Mouse (Mus musculus) cerebral cortex, adult 2 months (tissue): Measurements from ENCODE around the gene Serinc5.

Experiments used
- WGBS: fragments of 180-500 bp; shearing (Covaris S2); methylation state at CpG from one replicate; pipeline ENCODE4 v1.1.7; 2018; 5-methylcytosine and 5-hydroxymethylcytosine counted together

The Serinc5 gene

DNA sequence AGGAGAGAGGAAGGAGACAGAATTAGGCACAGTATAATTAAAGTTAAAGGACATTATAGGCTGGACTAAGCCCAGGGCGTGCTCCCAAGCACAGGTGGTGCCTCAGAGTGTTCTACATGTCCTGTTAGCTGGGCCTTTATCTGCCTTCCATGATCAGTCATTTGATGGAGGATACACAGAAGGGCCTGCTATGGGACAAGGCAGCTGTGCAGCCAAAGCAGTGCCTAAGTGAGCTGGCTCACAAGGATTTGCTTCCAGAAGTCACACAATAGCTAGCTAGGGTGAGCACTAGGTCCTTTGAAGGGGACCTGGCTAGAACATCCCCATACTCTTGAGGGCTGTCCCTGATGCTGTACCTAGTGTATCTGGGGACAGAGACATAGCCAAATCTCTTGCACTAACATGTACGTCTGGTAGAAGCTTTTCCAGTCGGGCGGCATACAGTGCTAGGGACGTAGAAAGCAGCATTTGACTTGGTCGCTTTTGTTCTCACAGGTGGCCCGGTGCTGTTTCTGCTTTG, 94.2 kb downstream of the Serinc5 start:
- 95% methylated on average over 7 of the region's 7 CpGs for WGBS

DNA sequence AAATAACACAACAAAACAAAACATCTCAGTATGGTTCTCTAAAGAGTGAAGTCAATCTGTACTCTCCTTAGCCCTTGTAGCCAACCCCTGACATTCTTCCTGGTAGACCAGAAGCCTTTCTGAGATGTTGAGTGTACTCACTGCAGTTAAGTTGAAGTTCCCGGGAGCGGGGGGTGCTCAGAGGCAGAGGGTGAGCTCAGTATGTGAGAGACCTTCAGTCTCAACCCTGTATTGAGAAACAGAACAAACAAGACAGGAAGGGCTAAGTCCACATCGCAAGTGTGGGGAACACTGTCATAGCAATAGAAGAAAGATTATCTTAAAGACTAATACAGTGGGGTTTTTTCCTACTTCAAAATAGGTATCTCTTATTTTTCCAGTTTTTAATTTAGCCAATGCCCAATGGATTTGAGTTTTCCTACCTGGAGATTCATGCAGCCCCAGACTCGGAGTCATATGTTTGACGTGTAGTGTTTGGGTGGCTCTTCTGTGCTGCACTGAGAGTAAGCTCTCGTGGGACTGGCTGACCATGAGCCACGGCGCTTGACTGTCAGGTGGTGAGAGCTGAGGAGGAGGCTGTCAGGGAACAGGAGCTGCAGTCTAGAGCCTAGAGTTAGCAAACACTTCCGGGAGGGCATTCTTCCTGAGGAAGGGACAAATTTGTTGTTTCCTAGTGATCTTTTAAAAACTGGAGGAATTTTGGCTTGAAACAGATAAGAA, 95.6 kb downstream of the Serinc5 start:
- WGBS, result 88% methylated on average over 9 of the region's 9 CpGs

DNA sequence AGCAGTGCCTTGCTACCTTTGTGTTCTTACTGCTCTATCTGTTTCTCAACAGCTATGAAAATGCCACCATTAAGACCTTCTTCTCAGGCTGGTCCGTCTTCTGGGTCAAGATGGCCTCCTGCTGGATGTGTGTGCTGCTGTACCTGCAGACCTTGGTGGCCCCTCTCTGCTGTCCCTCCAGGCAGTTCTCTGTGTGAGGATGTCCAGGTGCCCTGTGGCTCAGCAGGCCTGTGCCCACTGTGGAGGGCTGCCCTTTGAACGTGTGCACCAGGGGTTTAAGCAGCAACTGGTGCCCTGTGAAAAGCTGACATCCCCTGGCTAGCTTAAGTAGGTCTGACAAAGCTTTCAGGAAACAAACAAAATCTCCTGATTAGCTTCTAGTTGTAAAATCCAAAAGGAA, 97.0 kb downstream of the Serinc5 start:
- WGBS, result 71% methylated on average over 2 of the region's 2 CpGs

DNA sequence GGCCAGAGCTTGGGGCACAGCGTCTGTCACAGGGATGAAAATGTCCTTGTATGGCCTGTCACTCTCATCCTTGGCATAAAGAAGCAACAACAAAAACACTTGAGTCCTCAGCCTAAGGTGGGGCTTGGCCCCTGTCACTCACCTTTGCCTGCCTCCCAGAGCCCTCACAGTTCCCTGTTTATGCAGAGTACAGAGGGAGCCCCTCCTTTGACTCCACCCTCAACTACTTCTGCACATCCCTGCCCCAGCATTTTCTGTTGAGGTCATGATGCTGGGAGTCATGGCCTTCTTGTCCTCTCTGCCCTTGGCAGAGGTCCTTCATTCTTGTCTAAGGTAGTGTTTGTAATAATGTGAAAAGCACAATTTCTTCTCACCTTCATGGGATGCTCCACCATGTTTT, 97.6 kb downstream of the Serinc5 start:
- 85% methylated on average over 1 of the region's 1 CpGs for WGBS

- WGBS, result 73% methylated on average over 3 of the region's 3 CpGs
Measured at GRCm38 (mm10) chr13:92709535-92709934, 98.6 kb downstream of the Serinc5 start.

DNA sequence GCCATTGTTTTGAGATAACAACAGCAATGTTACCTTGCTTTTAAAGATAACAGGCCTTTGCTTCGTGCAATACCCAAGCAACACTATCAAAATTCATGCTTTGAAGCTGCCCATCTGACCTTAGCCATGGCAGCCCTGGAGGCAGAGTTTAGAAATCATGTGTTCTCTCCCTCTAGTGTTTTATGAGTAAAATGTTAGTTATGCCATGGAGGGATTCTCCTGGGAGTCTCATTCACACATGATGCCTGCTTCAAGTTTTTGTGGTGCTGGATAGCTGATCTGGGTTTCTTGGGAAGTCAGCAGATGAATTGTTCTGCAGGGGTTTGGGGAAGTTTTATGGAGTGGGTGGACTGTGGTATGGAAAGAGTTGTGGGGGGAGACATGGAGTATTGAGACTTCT, 99.5 kb downstream of the Serinc5 start:
- 90% methylated on average over 1 of the region's 1 CpGs for WGBS

DNA sequence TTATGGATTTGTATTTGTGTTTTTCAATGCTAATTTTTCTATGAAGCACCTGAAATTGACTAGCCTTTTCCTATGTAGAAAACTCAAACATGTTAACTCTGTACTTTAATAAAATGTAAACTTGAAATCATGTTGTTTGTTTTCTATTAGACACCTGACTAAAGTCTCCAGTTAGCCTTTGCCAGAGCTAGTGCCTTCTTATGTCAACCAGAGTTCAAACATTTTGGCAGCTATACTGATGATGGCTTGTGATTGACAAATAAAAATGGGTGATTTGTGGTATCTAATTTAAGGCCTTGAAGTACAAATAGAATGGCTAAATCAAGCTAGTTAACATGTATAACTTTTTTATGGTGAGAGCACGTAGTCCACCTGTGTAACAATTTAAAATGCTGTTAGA, 100.9 kb downstream of the Serinc5 start:
- 87% methylated on average over 1 of the region's 1 CpGs for WGBS

GRCm38 (mm10) chr13:92712619-92713018, 101.7 kb downstream of the Serinc5 start:
- 90% methylated on average over 4 of the region's 4 CpGs for WGBS

GRCm38 (mm10) chr13:92717851-92718665, 107.2 kb downstream of the Serinc5 start:
- WGBS, result 99% methylated on average over 3 of the region's 3 CpGs

GRCm38 (mm10) chr13:92721006-92721405, 110.1 kb downstream of the Serinc5 start:
- WGBS, result 93% methylated on average over 4 of the region's 4 CpGs

- WGBS, result 74% methylated on average over 5 of the region's 5 CpGs
Measured at GRCm38 (mm10) chr13:92722389-92722788, 111.5 kb downstream of the Serinc5 start.

DNA sequence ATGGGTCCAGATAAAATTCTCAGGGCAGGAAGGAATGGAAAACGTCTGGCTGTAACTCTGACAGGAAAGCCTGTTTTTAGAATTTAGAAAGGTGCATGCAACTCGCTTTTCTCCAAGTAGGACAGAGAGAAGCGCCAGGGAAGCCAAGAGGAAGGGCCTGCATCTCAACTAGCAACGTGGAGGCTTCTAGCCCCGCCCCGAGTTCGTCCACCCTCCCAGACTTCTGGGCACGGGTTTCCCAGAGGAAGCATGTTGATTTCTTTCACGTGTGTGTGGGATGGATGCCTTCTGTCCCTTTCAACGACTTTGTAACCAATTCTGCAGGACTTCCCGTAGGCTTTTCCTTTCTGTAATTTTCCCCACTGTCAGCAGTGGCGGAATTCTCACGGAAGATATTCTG, 118.9 kb downstream of the Serinc5 start:
- 37% methylated on average over 13 of the region's 13 CpGs for WGBS

- 88% methylated on average over 6 of the region's 6 CpGs for WGBS
Measured at GRCm38 (mm10) chr13:92731811-92732210, 120.9 kb downstream of the Serinc5 start.

DNA sequence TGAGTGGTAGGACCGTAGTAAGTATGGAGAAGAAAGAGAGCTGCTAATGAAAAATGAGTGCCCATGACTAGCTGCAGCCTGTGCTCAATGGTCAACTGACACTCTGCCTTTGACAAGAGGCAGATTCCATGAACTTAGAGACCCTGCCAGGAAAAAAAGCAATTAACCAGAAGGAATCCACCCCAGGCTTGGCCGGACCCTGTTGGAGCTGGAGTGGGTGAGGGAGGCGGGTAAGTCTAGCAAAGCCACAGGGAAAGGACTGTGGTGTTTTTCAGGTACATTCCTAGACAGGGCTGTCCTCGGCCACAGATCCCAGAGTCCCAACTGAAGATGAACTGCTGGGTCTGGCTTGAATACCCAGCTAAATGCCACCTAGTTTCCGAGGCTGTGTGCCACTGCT, 121.9 kb downstream of the Serinc5 start:
- 68% methylated on average over 5 of the region's 5 CpGs for WGBS

DNA sequence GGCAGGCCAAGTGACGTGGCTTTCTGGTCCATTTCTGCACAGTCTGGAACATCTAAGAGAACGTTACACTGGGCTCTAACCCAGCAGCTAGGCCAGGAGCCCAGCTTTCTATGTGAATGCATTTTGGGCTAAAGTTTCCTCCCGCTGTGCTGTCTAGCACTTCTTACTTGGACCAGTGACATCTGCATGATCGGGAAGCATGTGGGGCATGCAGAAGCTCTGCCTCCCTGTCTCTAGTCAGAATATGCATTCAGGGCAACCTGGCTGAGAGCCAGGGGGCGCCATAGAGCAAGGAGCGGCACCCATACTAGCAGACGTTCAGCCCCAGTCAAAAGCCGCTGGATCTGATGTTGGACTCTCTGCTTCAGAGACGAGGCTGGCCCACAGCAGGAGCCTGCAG, 122.4 kb downstream of the Serinc5 start:
- WGBS, result 31% methylated on average over 9 of the region's 9 CpGs

- WGBS, result 51% methylated on average over 11 of the region's 11 CpGs
Measured at GRCm38 (mm10) chr13:92733741-92734140, 122.8 kb downstream of the Serinc5 start.

DNA sequence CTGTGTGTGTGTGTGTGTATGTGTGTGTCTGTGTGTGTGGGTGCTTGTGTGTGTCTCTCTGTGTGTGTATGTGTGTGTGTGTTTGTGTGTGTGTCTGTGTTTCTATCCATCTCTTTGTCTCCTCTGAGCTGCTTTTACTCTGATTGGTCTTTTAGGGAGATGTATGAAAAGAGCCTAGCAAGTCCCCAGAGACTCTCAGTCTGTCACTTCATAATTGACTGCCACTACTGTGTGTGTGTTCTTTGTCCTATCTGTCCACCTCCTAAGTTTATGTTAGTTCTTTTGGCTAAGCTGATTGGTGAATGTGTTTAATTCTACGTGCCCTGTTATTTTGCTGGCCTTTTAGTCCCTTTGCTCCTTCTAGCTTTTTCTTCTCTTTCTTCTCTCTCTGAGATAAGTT, 124.8 kb downstream of the Serinc5 start:
- 90% methylated on average over 1 of the region's 1 CpGs for WGBS

DNA sequence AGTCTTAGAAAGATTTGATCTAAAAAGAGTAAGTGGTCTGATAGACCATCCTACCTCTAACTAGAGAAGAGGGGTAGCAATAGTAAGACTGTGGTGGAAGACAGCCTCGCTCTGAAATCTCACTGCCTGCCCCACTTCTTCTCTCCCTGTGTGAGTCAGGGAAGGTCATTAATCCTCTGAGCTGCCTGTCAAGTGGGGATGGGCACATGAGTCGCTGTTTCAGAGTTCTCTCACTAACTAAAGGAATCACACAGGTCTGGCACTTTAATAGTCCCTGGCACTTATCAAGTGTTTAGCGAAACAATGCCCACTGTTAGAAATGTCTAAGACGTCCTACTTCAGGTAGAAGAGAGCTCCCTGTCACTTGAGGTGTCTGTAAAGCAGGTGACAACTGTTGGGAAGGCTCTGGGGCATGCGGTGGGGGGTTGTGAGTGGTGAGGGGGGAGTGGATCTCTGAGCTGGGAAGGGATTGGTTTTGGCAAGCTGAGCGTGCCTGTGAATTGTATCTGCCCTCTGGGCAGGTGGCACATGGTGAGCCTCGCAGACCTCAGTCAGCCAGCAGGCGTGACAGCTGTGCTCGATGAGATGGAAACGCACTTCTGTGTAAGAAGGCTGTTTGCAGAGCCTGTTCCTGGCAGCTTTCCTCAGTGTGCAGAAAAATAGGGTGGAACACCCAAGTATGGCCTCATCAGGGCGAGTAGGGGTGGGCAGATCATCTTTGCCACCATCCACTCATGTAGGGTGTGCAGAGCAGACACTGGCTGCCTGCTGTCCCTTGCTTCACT, 125.8 kb downstream of the Serinc5 start:
- 42% methylated on average over 11 of the region's 11 CpGs for WGBS

DNA sequence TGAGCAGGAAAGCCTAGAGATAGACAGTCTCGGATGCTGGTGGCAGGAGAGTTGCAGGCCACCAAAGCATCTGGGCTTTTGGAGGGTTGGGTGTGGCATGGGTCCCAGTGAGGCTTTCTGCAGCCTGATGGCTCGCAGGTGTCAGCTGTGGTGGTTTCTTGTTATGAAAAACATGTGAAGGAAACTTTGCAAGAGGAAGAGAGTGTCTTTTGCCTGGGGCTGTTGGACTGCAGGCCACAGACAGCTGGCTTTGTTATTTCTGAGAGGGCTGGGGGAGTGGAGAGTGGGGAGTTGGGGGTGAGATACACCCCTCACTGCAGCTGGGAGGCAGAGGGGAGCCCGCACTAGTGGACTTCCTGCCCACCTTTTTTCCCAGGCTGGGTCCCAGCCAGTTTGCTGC, 127.9 kb downstream of the Serinc5 start:
- WGBS, result 81% methylated on average over 3 of the region's 3 CpGs

- 92% methylated on average over 3 of the region's 3 CpGs for WGBS
Measured at GRCm38 (mm10) chr13:92739858-92740257, 129.0 kb downstream of the Serinc5 start.

DNA sequence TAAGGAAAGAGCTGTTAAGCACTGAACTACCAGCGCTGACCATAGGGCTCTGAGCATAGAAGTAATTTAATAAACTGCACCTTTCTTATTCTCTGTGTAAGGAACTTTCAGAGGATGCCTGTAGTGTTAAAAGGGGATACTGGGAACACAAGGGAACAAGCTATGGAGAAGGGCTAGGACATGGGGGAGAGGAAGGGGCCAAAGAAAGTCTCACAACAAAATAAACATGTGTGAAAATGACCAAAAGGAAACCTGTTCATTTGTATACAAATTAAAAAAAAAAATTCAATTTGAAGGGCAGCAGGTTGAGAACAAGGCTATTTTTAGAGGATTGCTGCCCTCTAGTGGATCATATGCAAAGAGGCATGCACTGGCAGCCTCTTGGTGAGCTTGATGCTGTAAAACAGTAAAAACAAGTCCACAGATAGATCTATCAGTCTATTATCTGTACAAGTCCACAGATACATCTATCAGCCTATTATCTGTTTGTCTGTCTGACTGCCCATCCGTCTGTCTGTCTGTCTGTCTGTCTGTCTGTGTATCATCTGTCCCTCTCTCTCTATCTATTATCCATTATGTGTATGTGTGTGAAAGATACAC, 129.9 kb downstream of the Serinc5 start:
- WGBS, result 10% methylated on average over 2 of the region's 2 CpGs

GRCm38 (mm10) chr13:92742886-92743285, 132.0 kb downstream of the Serinc5 start:
- WGBS, result 97% methylated on average over 4 of the region's 4 CpGs
